Mouse (Mus musculus): ENCODE results near the gene Spats2l. TPM values are rescaled to one million over a fixed set of nuclear protein-coding genes. Genes with fewer than 3 reads are reported as not detected.

Spats2l gene
- polyA plus RNA-seq, 1 experiment from 2014 or later = 51.5 TPM

GRCm38 (mm10) chr1:57911561-57911960 is 137.6 kb downstream of the Spats2l start:
- ATAC-seq (replicated peaks; ENCODE audit: insufficient number of reproducible peaks, low FRiP score, low TSS enrichment) = no peak
- Histone ChIP-seq H3K9me3 (replicated peaks; ENCODE audit: control insufficient read depth, low read length) (no peaks in the 10 kb centered on the region), H3K9ac (ENCODE audit: low read depth, low read length) (no peak overlapping the region), H3K4me3 (ENCODE audit: low read depth, low read length) (no peak overlapping the region), H3K27ac (ENCODE audit: low read depth, low read length) (no peak overlapping the region), H3K36me3 (ENCODE audit: control insufficient read depth, insufficient read depth, low read length) (no peaks in the 10 kb centered on the region), H3K4me1 (ENCODE audit: control insufficient read depth, insufficient read depth, low read length) (no peaks in the 10 kb centered on the region), H3K4me2 (no peak overlapping the region), H3K27me3 (ENCODE audit: control insufficient read depth, insufficient read depth, low read length) (no peaks in the 10 kb centered on the region)
- 83% methylated on average over 6 of the region's 6 CpGs for WGBS (ENCODE audit: insufficient replicate concordance)

GRCm38 (mm10) chr1:57917342-57917741 is 143.4 kb downstream of the Spats2l start:
- Histone ChIP-seq H3K4me1 (ENCODE audit: control insufficient read depth, insufficient read depth, low read length) (no peaks in the 10 kb centered on the region), H3K27me3 (ENCODE audit: control insufficient read depth, insufficient read depth, low read length) (no peaks in the 10 kb centered on the region), H3K4me3 (ENCODE audit: low read depth, low read length) (no peak overlapping the region), H3K36me3 (ENCODE audit: control insufficient read depth, insufficient read depth, low read length) (no peaks in the 10 kb centered on the region), H3K4me2 (no peak overlapping the region), H3K9me3 (replicated peaks; ENCODE audit: control insufficient read depth, low read length) (no peaks in the 10 kb centered on the region), H3K27ac (ENCODE audit: low read depth, low read length) (no peak overlapping the region), H3K9ac (ENCODE audit: low read depth, low read length) (no peak overlapping the region)
- 82% methylated on average over 5 of the region's 5 CpGs for WGBS (ENCODE audit: insufficient replicate concordance)
- no peak for ATAC-seq (replicated peaks; ENCODE audit: insufficient number of reproducible peaks, low FRiP score, low TSS enrichment)

- Histone ChIP-seq H3K9ac (ENCODE audit: low read depth, low read length) (no peak overlapping the region), H3K27me3 (ENCODE audit: control insufficient read depth, insufficient read depth, low read length) (no peaks in the 10 kb centered on the region)
Observed at GRCm38 (mm10) chr1:57918567-57918966, 144.6 kb downstream of the Spats2l start.

GRCm38 (mm10) chr1:57934287-57934686 is 160.3 kb downstream of the Spats2l start:
- no peaks in the 10 kb centered on the region for H3K9me3 ChIP-seq (replicated peaks; ENCODE audit: control insufficient read depth, low read length)
- H3K4me3 ChIP-seq (ENCODE audit: low read depth, low read length) = no peak overlapping the region
- no peak overlapping the region for H3K9ac ChIP-seq (ENCODE audit: low read depth, low read length)
- no peaks in the 10 kb centered on the region for H3K4me1 ChIP-seq (ENCODE audit: control insufficient read depth, insufficient read depth, low read length)
- H3K27me3 ChIP-seq (ENCODE audit: control insufficient read depth, insufficient read depth, low read length) = no peaks in the 10 kb centered on the region
- H3K27ac ChIP-seq (ENCODE audit: low read depth, low read length) = no peak overlapping the region
- ATAC-seq (replicated peaks; ENCODE audit: insufficient number of reproducible peaks, low FRiP score, low TSS enrichment) = no peak
- WGBS (ENCODE audit: insufficient replicate concordance) = 57% methylated on average over 1 of the region's 1 CpGs
- H3K36me3 ChIP-seq (ENCODE audit: control insufficient read depth, insufficient read depth, low read length) = no peaks in the 10 kb centered on the region
- H3K4me2 ChIP-seq = no peak overlapping the region

More at GRCm38 (mm10) chr1:57918567-57918966, 144.6 kb downstream of the Spats2l start:
- WGBS (ENCODE audit: insufficient replicate concordance) = 79% methylated on average over 4 of the region's 4 CpGs
- H3K9me3 ChIP-seq (replicated peaks; ENCODE audit: control insufficient read depth, low read length) = no peaks in the 10 kb centered on the region
- no peaks in the 10 kb centered on the region for H3K4me1 ChIP-seq (ENCODE audit: control insufficient read depth, insufficient read depth, low read length)
- H3K4me2 ChIP-seq = no peak overlapping the region
- no peak overlapping the region for H3K27ac ChIP-seq (ENCODE audit: low read depth, low read length)
- ATAC-seq (replicated peaks; ENCODE audit: insufficient number of reproducible peaks, low FRiP score, low TSS enrichment) = no peak
- H3K36me3 ChIP-seq (ENCODE audit: control insufficient read depth, insufficient read depth, low read length) = no peaks in the 10 kb centered on the region
- H3K4me3 ChIP-seq (ENCODE audit: low read depth, low read length) = no peak overlapping the region

GRCm38 (mm10) chr1:57940691-57941090 is 166.7 kb downstream of the Spats2l start:
- H3K4me1 ChIP-seq (ENCODE audit: control insufficient read depth, insufficient read depth, low read length) = no peaks in the 10 kb centered on the region
- no peaks in the 10 kb centered on the region for H3K9me3 ChIP-seq (replicated peaks; ENCODE audit: control insufficient read depth, low read length)
- no peaks in the 10 kb centered on the region for H3K27me3 ChIP-seq (ENCODE audit: control insufficient read depth, insufficient read depth, low read length)
- H3K27ac ChIP-seq (ENCODE audit: low read depth, low read length) = no peak overlapping the region
- H3K9ac ChIP-seq (ENCODE audit: low read depth, low read length) = no peak overlapping the region
- ATAC-seq (replicated peaks; ENCODE audit: insufficient number of reproducible peaks, low FRiP score, low TSS enrichment) = no peak
- H3K4me3 ChIP-seq (ENCODE audit: low read depth, low read length) = no peak overlapping the region
- H3K36me3 ChIP-seq (ENCODE audit: control insufficient read depth, insufficient read depth, low read length) = 0 out of 2 replicates have a peak, but pooled peaks cover 2% of the 10 kb centered on the region
- H3K4me2 ChIP-seq = no peak overlapping the region
- WGBS (ENCODE audit: insufficient replicate concordance) = 66% methylated on average over 10 of the region's 10 CpGs

- no peak for ATAC-seq (replicated peaks; ENCODE audit: insufficient number of reproducible peaks, low FRiP score, low TSS enrichment)
- H3K9ac ChIP-seq (ENCODE audit: low read depth, low read length) = no peak overlapping the region
- no peak overlapping the region for H3K27ac ChIP-seq (ENCODE audit: low read depth, low read length)
- H3K4me2 ChIP-seq = no peak overlapping the region
- no peaks in the 10 kb centered on the region for H3K27me3 ChIP-seq (ENCODE audit: control insufficient read depth, insufficient read depth, low read length)
- 0 out of 2 replicates have a peak, but pooled peaks cover 2% of the 10 kb centered on the region for H3K36me3 ChIP-seq (ENCODE audit: control insufficient read depth, insufficient read depth, low read length)
- 71% methylated on average over 7 of the region's 7 CpGs for WGBS (ENCODE audit: insufficient replicate concordance)
- no peak overlapping the region for H3K4me3 ChIP-seq (ENCODE audit: low read depth, low read length)
- H3K9me3 ChIP-seq (replicated peaks; ENCODE audit: control insufficient read depth, low read length) = no peaks in the 10 kb centered on the region
- H3K4me1 ChIP-seq (ENCODE audit: control insufficient read depth, insufficient read depth, low read length) = no peaks in the 10 kb centered on the region
Observed at GRCm38 (mm10) chr1:57941095-57941494, 167.1 kb downstream of the Spats2l start.

GRCm38 (mm10) chr1:57941734-57942133 is 167.8 kb downstream of the Spats2l start:
- no peak overlapping the region for H3K27ac ChIP-seq (ENCODE audit: low read depth, low read length)

GRCm38 (mm10) chr1:57942215-57942614 is 168.3 kb downstream of the Spats2l start:
- Histone ChIP-seq H3K4me3 (ENCODE audit: low read depth, low read length) (no peak overlapping the region), H3K9ac (ENCODE audit: low read depth, low read length) (no peak overlapping the region), H3K36me3 (ENCODE audit: control insufficient read depth, insufficient read depth, low read length) (0 out of 2 replicates have a peak, but pooled peaks cover 2% of the 10 kb centered on the region), H3K9me3 (replicated peaks; ENCODE audit: control insufficient read depth, low read length) (no peaks in the 10 kb centered on the region), H3K27me3 (ENCODE audit: control insufficient read depth, insufficient read depth, low read length) (no peaks in the 10 kb centered on the region), H3K4me2 (no peak overlapping the region), H3K4me1 (ENCODE audit: control insufficient read depth, insufficient read depth, low read length) (no peaks in the 10 kb centered on the region), H3K27ac (ENCODE audit: low read depth, low read length) (no peak overlapping the region)
- no peak for ATAC-seq (replicated peaks; ENCODE audit: insufficient number of reproducible peaks, low FRiP score, low TSS enrichment)
- 71% methylated on average over 6 of the region's 6 CpGs for WGBS (ENCODE audit: insufficient replicate concordance)

More at GRCm38 (mm10) chr1:57941734-57942133, 167.8 kb downstream of the Spats2l start:
- Histone ChIP-seq H3K9ac (ENCODE audit: low read depth, low read length) (no peak overlapping the region), H3K36me3 (ENCODE audit: control insufficient read depth, insufficient read depth, low read length) (0 out of 2 replicates have a peak, but pooled peaks cover 2% of the 10 kb centered on the region), H3K4me1 (ENCODE audit: control insufficient read depth, insufficient read depth, low read length) (no peaks in the 10 kb centered on the region), H3K4me2 (no peak overlapping the region), H3K27me3 (ENCODE audit: control insufficient read depth, insufficient read depth, low read length) (no peaks in the 10 kb centered on the region), H3K9me3 (replicated peaks; ENCODE audit: control insufficient read depth, low read length) (no peaks in the 10 kb centered on the region), H3K4me3 (ENCODE audit: low read depth, low read length) (no peak overlapping the region)
- 40% methylated on average over 11 of the region's 11 CpGs for WGBS (ENCODE audit: insufficient replicate concordance)
- ATAC-seq (replicated peaks; ENCODE audit: insufficient number of reproducible peaks, low FRiP score, low TSS enrichment) = no peak

- Histone ChIP-seq H3K4me2 (no peak overlapping the region), H3K27ac (ENCODE audit: low read depth, low read length) (no peak overlapping the region), H3K9me3 (replicated peaks; ENCODE audit: control insufficient read depth, low read length) (no peaks in the 10 kb centered on the region), H3K4me1 (ENCODE audit: control insufficient read depth, insufficient read depth, low read length) (no peaks in the 10 kb centered on the region), H3K9ac (ENCODE audit: low read depth, low read length) (no peak overlapping the region), H3K36me3 (ENCODE audit: control insufficient read depth, insufficient read depth, low read length) (peaks cover 2% of the 10 kb centered on the region; the same call in 1 of the 2 replicates), H3K4me3 (ENCODE audit: low read depth, low read length) (no peak overlapping the region), H3K27me3 (ENCODE audit: control insufficient read depth, insufficient read depth, low read length) (no peaks in the 10 kb centered on the region)
- WGBS (ENCODE audit: insufficient replicate concordance) = 12% methylated on average over 2 of the region's 2 CpGs
- ATAC-seq (replicated peaks; ENCODE audit: insufficient number of reproducible peaks, low FRiP score, low TSS enrichment) = no peak
Observed at GRCm38 (mm10) chr1:57947552-57948347, 173.8 kb downstream of the Spats2l start.

Measured in heart, embryonic 11.5 days (tissue).